Mouse (Mus musculus): ENCODE results near the gene Fmo5.

Gene Fmo5

DNA sequence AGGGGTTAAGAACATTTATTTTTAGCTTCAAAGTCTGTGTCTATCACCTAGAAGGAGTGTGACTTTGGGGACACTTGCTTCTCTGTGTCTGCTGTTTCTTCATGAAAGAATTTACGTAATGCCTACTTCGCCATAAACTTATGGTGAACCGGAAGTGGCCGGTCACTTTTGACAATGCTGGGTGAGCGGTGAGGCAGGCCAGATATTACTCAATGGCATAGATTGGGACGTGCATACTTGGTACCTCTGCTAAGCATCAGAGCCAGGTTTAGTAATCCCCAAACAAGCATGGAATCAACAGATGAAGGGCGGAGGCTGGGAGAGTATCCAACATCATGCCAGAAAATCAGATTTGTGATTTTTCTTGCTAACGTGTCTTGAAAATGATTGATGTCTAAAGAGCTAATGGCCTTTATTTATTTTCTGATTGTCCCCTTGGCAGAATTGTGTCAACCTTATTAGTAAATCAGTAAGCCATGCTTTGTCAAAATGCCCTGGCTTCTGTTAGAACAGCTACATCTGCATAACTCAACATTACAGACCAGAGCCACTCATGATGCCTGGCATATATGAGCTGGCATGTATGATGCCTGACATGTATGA, 2.8 kb downstream of the Fmo5 start:
- DNase-seq, result no peak

DNA sequence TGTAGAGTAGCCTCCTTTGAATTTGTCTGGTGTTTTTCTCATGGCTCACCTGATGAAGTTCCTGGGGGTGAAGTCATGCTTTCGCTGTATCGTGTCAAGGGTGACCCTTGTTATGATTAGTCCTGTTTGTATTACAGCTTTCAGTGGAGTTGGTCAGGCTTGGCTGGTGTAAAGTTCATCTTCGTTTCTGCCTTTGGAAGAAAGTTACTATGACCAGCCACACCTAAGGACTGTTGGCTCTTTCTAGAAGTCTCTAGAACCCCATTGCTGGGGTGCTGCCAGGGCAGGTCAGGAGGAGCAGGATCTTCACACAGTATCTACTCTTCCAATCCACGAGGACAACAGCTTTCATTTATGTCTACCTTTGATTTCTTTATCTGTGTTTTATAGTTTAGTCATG, 4.9 kb downstream of the Fmo5 start:
- DNase-seq, result no peak

DNA sequence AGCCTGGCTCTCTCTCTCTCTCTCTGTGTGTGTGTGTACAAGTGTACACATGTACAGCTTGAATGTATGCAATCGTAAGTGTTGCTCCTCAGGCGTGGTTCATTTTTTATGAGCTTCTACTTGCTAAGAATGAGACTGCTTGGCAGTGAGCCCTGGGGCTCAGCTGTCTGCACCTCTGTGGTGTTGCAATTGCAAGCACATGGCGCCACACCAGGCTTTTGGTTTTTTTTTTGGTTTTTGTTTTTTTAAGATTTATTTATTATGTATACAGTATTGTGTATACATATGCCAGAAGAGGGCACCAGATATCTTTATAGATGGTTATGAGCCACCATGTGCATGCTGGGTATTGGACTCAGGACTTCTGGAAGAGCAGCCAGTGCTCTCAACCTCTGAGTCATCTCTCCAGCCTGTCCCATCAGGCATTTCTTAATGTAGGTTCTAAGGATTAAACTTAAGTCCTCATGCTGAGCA, 5.7 kb downstream of the Fmo5 start:
- DNase-seq, result no peak

DNA sequence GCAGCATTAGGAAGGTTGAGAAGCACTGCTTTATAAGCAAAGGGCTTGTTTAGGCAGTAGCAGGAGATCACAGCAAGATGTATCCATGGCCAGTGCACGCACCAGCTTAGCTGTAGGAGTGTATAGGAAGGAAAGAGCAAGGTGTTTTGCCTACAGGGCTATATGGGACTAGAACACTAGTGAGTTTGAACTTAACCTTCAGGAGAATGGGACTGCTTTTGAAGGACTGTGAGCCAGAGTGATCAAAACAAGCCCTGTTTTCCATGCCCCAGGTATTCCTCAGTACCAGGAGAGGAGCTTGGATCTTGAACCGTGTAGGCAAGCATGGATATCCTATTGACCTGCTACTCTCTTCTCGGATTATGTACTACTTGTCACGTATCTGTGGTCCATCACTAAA, 12.8 kb downstream of the Fmo5 start:
- no peak for DNase-seq

DNA sequence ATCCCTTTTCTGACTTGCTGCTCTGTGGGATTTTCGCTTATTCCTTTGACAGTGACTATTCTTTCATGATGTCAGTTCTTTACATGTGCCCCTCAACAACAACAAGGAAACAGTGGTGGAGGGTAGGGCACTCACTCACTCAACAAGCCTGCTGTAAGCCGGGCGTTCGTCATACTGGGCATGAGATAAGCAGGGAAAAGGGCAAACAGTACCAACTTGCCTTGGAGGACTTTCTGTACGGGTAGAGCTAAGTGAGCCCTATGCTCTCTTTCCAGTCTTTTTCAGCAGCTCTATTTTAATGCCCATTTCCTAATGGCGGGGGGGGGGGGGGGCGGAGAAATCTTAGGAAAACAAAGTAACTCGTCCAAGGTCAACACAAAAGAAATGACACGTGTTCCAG, 13.4 kb downstream of the Fmo5 start:
- no peak for DNase-seq

DNA sequence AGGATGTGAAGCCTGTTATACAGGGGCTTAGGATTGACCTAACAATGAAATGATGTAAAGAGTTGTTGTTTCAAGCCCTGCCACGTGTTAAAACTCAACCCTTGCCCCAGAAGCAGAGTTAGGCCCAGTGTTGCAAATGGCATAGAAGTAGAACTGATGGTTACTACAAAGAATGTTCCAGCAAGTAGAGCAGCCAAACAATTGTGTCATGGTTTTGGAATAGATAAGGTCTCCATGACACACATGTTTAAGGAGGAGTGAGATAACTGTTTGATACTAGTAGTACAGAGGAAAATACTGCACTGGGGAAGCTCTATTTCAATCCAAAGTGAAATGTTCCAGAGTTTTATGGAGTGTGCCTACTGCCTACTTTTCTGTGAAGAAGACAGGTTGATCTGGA, 19.9 kb downstream of the Fmo5 start:
- DNase-seq, result no peak

DNA sequence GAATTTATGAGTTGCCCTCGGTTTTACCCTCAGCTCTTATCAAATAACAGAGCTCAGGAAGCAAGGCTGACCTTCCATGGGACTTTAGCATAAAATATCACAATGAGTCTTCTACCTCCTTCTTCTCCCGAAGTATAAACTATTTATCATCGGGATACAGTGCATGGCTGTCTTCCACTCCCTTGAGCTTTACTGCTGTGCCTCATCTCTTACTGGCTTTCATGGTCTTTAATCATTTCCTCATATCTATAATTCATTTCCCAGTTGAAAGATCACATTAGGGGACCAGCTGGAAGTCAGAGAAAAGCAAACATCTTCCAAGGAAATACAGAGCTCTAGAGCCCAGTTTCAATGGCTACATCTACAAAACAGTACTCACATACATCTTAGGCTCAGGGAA, 20.4 kb downstream of the Fmo5 start:
- DNase-seq, result no peak

DNA sequence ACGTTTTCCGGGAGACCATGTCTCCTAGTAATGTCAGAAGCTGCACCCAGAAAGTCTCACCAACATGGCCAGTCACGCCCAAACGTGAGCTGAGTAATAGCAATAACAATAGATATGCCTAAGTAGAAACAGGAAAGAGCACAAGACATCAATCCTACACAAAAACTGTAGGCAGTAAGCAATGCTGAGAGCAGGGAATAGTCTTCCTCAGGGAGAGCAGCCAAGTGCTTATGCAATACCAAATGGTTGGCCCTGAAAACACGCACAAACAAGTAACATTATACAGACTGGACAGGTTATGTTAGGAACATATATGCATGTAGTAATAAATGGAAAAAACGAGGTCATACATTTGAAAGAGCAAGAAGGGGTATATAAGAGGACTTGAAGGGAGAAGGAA, 20.9 kb downstream of the Fmo5 start:
- DNase-seq, result no peak

DNA sequence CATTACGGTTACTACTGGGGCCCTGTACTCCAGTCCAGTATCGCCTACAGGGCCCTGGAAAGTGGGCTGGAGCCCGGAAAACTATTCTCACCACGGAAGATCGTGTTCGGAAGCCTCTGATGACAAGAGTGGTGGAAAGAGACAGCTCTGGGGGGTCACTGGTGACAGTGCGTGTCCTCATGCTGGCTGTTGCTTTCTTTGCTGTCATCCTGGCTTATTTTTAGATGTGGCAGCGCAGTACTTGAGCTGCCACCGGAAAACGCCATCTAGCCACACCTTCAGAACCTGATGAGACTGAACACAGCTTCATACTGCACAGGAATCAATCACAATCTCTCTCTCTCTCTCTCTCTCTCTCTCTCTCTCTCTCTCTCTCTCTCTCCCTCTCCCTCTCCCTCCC, 23.0 kb downstream of the Fmo5 start:
- DNase-seq, result no peak

DNA sequence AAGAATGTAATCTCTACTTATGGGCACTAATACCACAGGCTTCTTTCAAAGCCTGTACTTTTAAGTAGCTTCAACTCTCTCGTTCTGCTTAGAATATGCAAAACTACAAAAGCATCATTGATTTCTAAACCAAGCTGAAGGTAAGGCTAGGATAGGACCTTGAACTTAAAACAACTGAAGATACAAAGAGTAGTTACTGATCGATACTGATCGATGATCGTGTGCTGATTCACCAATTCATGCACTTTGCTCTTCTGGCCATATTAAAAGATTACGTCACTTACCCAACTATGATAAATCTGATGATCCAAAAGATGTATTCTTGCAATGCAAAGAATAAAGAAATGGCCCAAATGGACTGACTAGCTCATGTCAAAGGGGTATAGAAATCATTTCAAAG, 25.2 kb downstream of the Fmo5 start:
- DNase-seq, result no peak

DNA sequence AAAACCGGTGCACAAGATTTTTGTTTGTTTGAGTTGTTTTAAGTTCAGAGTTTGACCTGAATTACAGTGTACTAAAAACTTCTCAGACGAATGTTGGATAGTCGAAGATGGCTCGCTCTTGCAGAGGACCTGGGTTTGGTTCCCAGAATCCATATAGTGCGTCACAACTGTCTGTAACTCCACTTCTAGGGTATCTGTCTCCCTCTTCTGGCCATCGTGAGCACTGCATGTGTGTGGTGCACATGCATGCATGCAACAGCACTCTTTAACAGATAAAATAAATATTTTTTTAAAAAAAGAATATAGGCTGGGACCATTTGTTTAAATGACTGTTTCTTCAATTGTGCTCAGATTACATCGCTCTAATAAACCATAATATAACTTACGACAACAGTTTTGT, 26.3 kb downstream of the Fmo5 start:
- DNase-seq, result peak; percentile 60 to 63

DNA sequence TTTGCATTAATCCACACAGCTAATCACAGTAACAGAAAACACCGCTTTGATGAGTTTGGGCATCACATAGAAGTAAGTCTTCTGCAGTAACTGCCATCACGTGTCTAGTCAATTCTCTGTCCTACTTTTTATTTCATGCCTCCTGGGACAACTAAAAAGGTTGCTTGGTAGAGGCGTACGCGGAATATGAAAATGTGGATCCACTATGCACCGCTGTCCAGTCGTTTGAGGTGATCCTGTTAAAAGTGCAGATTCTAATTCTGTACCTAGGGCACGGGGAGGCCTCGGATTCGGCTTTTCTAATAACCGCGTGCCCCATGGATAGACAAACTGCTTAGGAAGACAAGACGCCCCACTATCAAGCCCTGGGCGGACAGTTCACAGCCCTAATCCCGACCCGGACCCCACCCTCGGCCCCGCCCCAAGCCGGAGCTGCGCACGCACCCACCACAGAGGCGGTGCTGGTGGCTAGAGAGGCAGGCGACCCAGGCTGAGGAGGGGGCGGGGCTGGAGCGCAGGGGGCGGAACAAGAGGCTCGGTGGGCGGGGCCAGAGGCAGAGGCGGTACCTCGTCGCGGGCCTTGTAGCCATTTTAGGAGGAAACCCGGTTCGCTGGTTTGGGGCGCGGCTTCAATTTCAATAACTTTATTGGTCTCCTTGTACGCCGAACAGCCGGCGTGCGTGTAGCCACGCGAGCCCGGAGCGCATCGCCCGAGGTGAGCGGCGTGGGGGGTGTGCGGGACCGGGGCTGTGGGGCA, 29.2 kb downstream of the Fmo5 start, which contains the start of gene Prkab2:
Prkab2 (plus strand) TSS at position 539 of the 757 bp plus-strand sequence.
- DNase-seq, result peak; percentile 99 to 100

DNA sequence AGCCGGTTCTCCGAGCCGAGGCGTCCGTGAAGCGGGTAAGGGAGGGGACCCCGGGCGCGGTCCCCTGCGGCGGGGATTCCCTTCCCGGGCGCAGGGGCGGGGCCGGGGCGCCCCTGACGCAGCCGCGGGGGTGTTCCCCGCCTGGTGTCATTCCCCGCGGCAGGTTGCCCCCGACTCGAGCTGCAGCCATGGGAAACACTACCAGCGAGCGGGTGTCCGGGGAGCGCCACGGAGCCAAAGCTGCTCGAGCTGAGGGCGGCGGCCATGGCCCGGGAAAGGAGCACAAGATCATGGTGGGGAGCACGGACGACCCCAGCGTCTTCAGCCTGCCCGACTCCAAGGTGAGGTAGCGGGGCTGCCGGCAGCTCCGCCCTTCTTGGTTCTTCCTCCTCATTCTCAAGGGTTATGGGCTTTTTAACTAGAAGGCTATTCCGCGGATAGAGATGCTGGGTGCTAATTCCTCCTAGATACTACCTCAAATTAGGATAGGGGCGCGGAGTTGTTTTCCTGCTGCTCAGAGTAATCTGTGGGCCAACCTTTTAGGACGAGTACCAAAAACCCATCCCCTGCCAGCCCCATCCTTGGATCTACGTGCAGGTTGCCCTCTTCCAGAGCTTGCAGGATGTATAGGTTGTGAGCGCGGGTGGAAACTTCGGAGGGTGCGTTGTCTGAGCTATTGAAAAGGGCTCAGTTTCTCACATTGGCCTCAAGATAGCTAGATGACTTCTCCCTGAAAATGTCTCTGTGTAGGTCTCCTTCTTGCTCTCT, 30.0 kb downstream of the Fmo5 start:
- DNase-seq, result no peak

DNA sequence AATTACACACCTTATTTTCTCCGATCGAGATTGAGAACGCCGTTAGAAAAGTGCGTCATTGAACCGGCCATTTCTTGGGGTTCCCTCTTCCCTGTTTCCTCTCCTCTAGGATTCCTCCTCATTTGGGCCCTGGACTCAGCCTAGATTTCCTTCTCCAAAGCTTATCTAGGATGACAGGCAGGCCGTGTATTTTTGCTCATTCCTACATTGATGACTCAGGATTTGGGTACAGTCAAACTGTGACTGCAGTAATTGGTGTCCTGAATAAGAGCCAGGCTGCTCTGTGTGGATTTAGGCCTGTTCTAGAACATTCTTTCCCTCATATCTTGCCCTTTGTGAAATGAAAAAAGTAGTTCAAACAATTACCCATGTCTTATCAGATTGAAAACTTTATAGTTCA, 31.1 kb downstream of the Fmo5 start:
- no peak for DNase-seq

DNA sequence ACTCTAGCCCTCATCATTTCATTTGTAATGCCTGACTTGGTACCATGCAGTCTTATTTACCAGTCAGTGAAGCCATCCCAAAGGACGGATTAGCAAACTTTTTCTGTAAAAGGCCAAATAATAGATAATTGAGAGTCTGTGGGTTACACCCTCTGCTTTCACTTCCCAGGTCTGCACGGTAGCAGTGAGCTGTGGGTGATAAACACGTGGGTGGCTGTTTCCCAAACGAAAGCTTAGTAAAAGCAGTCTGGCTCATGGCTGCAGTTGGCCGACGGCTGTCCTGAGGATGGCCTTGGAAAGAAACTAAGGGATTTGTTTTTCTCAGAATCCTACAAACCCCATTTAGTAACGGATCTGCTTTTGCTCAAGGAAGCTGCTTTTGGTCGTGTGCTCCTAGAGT, 32.6 kb downstream of the Fmo5 start:
- DNase-seq, result peak in 1 of 2 experiments; percentile 22

DNA sequence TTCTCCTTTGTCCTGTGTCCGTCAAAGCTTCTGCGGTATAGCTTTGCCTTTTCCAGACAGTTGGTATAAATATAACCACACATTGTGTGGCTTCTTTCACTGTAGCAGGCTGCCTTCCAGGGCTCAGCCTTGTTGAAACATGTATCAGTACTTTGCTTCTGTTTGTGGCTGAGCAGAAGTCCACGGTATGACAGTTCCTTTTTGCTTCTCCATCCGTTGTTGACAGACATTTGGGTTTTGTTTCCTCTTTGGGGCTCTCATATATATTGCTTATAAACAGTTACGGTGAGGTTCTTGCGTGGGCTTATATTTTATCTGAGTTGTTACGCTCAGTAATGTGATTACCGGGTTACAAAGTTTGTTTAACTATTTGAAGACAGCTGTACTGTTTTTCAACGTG, 36.9 kb downstream of the Fmo5 start:
- no peak for DNase-seq

DNA sequence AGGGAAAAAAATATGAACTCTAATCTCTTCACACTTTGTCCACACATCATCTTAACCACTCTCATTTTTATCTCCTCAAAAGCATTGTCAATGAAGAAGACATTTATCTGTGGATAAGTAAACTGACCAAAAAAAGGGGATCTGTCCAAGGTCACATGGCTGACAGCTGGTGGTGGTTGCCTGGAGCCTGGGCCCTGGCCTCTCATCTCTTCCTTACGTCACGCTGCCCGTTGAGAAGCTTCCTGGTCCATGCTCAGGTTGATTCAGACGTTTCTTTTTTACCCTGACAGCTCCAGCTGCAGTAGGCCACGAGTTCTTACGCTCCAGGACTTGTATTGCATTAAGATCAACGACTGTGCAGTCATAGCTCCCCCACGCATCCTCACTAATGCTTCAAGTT, 37.5 kb downstream of the Fmo5 start:
- DNase-seq, result no peak

DNA sequence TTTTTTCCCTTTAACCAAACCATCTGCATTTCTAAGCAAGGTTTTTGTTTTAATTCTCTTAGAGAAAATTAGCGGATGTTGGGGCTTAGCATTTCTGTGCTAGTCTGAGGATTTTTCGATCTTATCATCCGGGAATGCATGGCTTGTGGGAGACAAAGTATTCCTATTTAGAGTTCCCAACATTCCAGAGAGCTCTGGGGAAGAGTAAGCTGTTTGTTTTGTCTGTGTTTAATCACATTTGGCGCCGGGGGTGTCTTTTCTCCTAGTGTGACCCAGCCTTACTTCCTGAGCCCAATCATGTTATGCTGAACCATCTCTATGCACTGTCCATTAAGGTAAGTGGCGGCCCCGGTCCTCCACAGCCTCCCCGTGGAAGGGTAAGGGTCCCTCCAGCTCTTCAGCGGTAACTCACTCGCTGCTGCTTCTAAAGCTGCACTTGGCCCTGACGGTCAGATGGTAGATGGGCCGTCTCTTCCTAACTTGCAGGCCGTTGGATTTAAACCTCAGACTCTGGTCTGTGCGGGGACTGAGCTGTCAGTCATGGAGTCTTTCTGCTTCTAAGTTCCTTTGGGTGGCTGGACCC, 38.6 kb downstream of the Fmo5 start:
- no peak for DNase-seq

DNA sequence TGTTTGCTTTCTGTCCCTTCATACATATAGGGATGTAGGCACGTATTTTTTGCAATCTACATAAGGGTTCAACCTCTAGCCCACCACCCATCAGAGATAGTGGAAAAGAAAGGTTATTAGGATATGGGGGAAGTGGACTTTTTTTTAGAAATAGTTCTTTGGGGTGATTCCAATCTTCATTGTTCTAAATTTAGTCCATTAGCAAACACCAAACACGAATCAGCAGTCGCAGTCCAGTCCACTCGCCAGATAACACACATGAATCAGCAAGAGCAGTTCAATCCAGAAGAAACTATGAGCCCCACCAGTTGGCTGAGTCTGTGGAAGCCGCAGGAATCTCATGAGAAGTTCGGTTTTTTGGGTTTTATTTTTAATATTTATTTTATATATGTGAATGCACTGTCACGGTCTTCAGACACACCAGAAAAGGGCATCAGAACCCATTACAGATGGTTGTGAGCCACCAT, 46.1 kb downstream of the Fmo5 start, which contains the start of gene Gm17651:
Gm17651 (minus strand) TSS at position 51 of the 467 bp plus-strand sequence.
- no peak for DNase-seq

DNA sequence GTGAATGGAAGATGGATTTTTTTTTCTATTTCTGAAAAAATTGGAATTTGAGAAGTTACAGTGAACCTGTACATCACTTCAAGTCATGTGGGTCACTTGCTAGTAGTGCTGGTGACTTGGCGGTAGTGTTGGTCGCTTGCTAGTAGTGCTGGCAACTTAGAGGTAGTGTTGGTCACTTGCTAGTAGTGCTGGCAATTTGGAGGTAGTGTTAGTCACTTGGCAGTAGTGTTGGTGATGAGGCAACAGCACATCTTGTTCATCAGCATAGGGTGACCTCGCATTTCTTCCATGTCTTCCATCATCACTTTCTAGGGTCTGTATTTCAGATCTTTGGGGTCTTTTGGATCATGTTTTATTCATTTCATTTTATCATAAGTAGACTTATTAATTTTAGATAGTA, 47.5 kb downstream of the Fmo5 start:
- no peak for DNase-seq

DNA sequence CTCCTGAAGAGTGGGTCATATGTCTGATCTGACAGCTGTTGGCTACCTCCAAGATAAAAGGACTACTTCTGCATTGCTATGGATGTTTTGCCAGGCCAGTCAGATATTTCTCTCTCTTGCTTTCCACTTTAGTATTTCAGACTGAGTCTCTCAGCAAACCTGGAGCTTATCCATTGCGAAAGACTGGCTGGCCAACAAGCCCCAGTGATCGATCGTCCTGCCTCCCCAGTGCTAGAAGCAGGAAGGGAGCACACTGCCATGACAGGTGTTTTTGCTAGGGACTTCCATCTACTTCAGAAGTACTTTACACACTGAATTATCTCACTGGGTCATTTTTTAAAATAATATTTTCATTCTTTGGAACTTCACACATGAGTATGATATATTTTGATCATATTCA, 49.8 kb downstream of the Fmo5 start:
- no peak for DNase-seq

DNA sequence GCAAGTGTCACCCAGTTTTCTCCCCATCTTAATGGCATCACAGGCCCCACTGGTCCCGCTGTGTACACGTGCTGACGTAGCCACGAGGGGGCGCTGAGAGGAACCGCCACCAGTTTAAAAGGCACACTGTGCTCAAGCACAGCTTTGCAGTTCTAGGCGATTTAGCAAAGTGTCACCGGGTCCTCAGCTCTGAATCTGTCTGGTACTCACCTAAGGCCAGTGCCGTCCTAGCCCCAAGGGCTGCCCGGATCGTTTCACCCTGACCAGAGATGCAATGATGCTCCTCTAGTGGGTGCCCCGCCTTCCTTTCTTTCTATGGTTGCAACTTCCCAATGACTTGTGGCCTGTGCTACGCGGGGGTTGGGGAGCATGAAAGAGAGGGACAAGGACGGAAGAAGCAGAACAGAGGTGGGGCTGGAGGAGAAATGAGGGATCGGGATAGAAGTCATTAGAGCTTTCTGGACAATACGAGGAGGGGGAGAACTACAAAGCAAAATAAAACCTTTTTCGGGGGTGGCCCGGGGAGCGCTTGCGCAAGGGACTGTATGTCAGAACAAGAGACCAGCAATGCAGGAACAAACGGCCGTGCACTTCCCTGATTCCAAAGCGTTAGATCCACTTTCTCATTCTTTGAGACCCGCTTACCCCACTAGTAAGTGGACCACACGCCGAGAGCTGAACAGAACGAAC, 52.2 kb downstream of the Fmo5 start:
- peak; percentile 90 to 91 for DNase-seq
